Mouse (Mus musculus): ENCODE data around the gene Otulinl. TPM values are rescaled to one million over a fixed set of nuclear protein-coding genes. Genes with fewer than 3 reads are reported as not detected.
A peak's percentile ranks its signal among the peaks of the same experiment; 100 is the strongest.

The Otulinl gene
- polyA plus RNA-seq, 1 experiment: 3.0 TPM

- Histone ChIP-seq H3K4me1 (ENCODE audit: control insufficient read depth, insufficient read depth, insufficient read length, low read length) (no peaks in the 10 kb centered on the region), H3K4me3 (ENCODE audit: low read depth, low read length) (no peak overlapping the region), H3K36me3 (ENCODE audit: control insufficient read depth, insufficient read depth, low read length) (peaks cover 46% of the 10 kb centered on the region), H3K27ac (ENCODE audit: insufficient read depth, low read depth, low read length) (peak overlapping the region; percentile 63; the same call in 1 of the 2 replicates), H3K27me3 (ENCODE audit: control insufficient read depth, insufficient read depth, low read length) (no peaks in the 10 kb centered on the region)
- 65% methylated on average over 6 of the region's 6 CpGs for WGBS
- no peak for TF ChIP-seq CTCF (IDR thresholded peaks at IDR 0.05; ENCODE audit: extremely low read depth, insufficient read length, insufficient replicate concordance, low read depth, low read length)
- no peak for TF ChIP-seq POLR2A (IDR thresholded peaks at IDR 0.05; ENCODE audit: low read depth, low read length)
Observed at GRCm38 (mm10) chr15:27618778-27619533, 62.4 kb downstream of the Otulinl start.

- WGBS: 82% methylated on average over 3 of the region's 3 CpGs
- Histone ChIP-seq H3K36me3 (ENCODE audit: control insufficient read depth, insufficient read depth, low read length) (peaks cover 42% of the 10 kb centered on the region), H3K4me3 (ENCODE audit: low read depth, low read length) (no peak overlapping the region), H3K27me3 (ENCODE audit: control insufficient read depth, insufficient read depth, low read length) (no peaks in the 10 kb centered on the region), H3K4me1 (ENCODE audit: control insufficient read depth, insufficient read depth, insufficient read length, low read length) (no peaks in the 10 kb centered on the region), H3K27ac (ENCODE audit: insufficient read depth, low read depth, low read length) (no peak overlapping the region)
- TF ChIP-seq CTCF (IDR thresholded peaks at IDR 0.05; ENCODE audit: extremely low read depth, insufficient read length, insufficient replicate concordance, low read depth, low read length): no peak
- TF ChIP-seq POLR2A (IDR thresholded peaks at IDR 0.05; ENCODE audit: low read depth, low read length): no peak
Observed at GRCm38 (mm10) chr15:27617227-27617626, 64.2 kb downstream of the Otulinl start.

GRCm38 (mm10) chr15:27616159-27616558, 65.2 kb downstream of the Otulinl start:
- Histone ChIP-seq H3K36me3 (ENCODE audit: control insufficient read depth, insufficient read depth, low read length) (peaks cover 45% of the 10 kb centered on the region), H3K4me3 (ENCODE audit: low read depth, low read length) (no peak overlapping the region), H3K4me1 (ENCODE audit: control insufficient read depth, insufficient read depth, insufficient read length, low read length) (no peaks in the 10 kb centered on the region), H3K27ac (ENCODE audit: insufficient read depth, low read depth, low read length) (no peak overlapping the region), H3K27me3 (ENCODE audit: control insufficient read depth, insufficient read depth, low read length) (no peaks in the 10 kb centered on the region)
- TF ChIP-seq CTCF (IDR thresholded peaks at IDR 0.05; ENCODE audit: extremely low read depth, insufficient read length, insufficient replicate concordance, low read depth, low read length) (no peak), POLR2A (IDR thresholded peaks at IDR 0.05; ENCODE audit: low read depth, low read length) (no peak)
- 24% methylated on average over 4 of the region's 4 CpGs for WGBS

GRCm38 (mm10) chr15:27613255-27613654, 68.1 kb downstream of the Otulinl start:
- Histone ChIP-seq H3K4me3 (ENCODE audit: low read depth, low read length) (no peak overlapping the region), H3K27ac (ENCODE audit: insufficient read depth, low read depth, low read length) (no peak overlapping the region), H3K4me1 (ENCODE audit: control insufficient read depth, insufficient read depth, insufficient read length, low read length) (no peaks in the 10 kb centered on the region), H3K27me3 (ENCODE audit: control insufficient read depth, insufficient read depth, low read length) (no peaks in the 10 kb centered on the region), H3K36me3 (ENCODE audit: control insufficient read depth, insufficient read depth, low read length) (peaks cover 47% of the 10 kb centered on the region)
- WGBS: 96% methylated on average over 4 of the region's 4 CpGs
- no peak for TF ChIP-seq POLR2A (IDR thresholded peaks at IDR 0.05; ENCODE audit: low read depth, low read length)
- TF ChIP-seq CTCF (IDR thresholded peaks at IDR 0.05; ENCODE audit: extremely low read depth, insufficient read length, insufficient replicate concordance, low read depth, low read length): no peak

GRCm38 (mm10) chr15:27612533-27613221, 68.7 kb downstream of the Otulinl start:
- TF ChIP-seq CTCF (IDR thresholded peaks at IDR 0.05; ENCODE audit: extremely low read depth, insufficient read length, insufficient replicate concordance, low read depth, low read length) (peak; percentile 61; the same call in 1 of the 2 replicates), POLR2A (IDR thresholded peaks at IDR 0.05; ENCODE audit: low read depth, low read length) (no peak)
- WGBS: 36% methylated on average over 6 of the region's 6 CpGs
- Histone ChIP-seq H3K4me3 (ENCODE audit: low read depth, low read length) (no peak overlapping the region), H3K36me3 (ENCODE audit: control insufficient read depth, insufficient read depth, low read length) (peaks cover 46% of the 10 kb centered on the region), H3K27me3 (ENCODE audit: control insufficient read depth, insufficient read depth, low read length) (no peaks in the 10 kb centered on the region), H3K4me1 (ENCODE audit: control insufficient read depth, insufficient read depth, insufficient read length, low read length) (no peaks in the 10 kb centered on the region), H3K27ac (ENCODE audit: insufficient read depth, low read depth, low read length) (no peak overlapping the region)

GRCm38 (mm10) chr15:27609554-27609953, 71.8 kb downstream of the Otulinl start:
- WGBS: 69% methylated on average over 4 of the region's 4 CpGs

GRCm38 (mm10) chr15:27605252-27605651, 76.1 kb downstream of the Otulinl start:
- H3K27ac ChIP-seq (ENCODE audit: insufficient read depth, low read depth, low read length): no peak overlapping the region
- TF ChIP-seq POLR2A (IDR thresholded peaks at IDR 0.05; ENCODE audit: low read depth, low read length): no peak
- TF ChIP-seq CTCF (IDR thresholded peaks at IDR 0.05; ENCODE audit: extremely low read depth, insufficient read length, insufficient replicate concordance, low read depth, low read length): no peak
- no peaks in the 10 kb centered on the region for H3K27me3 ChIP-seq (ENCODE audit: control insufficient read depth, insufficient read depth, low read length)
- 75% methylated on average over 3 of the region's 3 CpGs for WGBS
- no peaks in the 10 kb centered on the region for H3K4me1 ChIP-seq (ENCODE audit: control insufficient read depth, insufficient read depth, insufficient read length, low read length)
- H3K36me3 ChIP-seq (ENCODE audit: control insufficient read depth, insufficient read depth, low read length): peaks cover 43% of the 10 kb centered on the region
- H3K4me3 ChIP-seq (ENCODE audit: low read depth, low read length): no peak overlapping the region

More at GRCm38 (mm10) chr15:27609554-27609953, 71.8 kb downstream of the Otulinl start:
- Histone ChIP-seq H3K4me3 (ENCODE audit: low read depth, low read length) (no peak overlapping the region), H3K36me3 (ENCODE audit: control insufficient read depth, insufficient read depth, low read length) (peaks cover 43% of the 10 kb centered on the region), H3K27me3 (ENCODE audit: control insufficient read depth, insufficient read depth, low read length) (no peaks in the 10 kb centered on the region), H3K27ac (ENCODE audit: insufficient read depth, low read depth, low read length) (no peak overlapping the region), H3K4me1 (ENCODE audit: control insufficient read depth, insufficient read depth, insufficient read length, low read length) (no peaks in the 10 kb centered on the region)
- TF ChIP-seq POLR2A (IDR thresholded peaks at IDR 0.05; ENCODE audit: low read depth, low read length) (no peak), CTCF (IDR thresholded peaks at IDR 0.05; ENCODE audit: extremely low read depth, insufficient read length, insufficient replicate concordance, low read depth, low read length) (no peak)

Other genes with a start within 250 kb of the Otulinl start
- 29.3 and 40.6 TPM in 2 replicates for gene Ank, start 214.9 kb downstream of the Otulinl start, polyA plus RNA-seq (2012; rRNA removed)
- gene Otulin, start 50.9 kb downstream of the Otulinl start, polyA plus RNA-seq (2012; rRNA removed): 14.4 and 31.8 TPM in 2 replicates

Measured in small intestine, adult 2 months (tissue).